Comparison of ENCODE assay signal across 9 mouse cellular contexts in genomic region chr10:96080440-96081381, GRCm38 (mm10). TPM values are rescaled to one million over a fixed set of nuclear protein-coding genes. Genes with fewer than 3 reads are reported as not detected.
DNase-seq lines count a peak whose midpoint lies in the region; ATAC-seq and TF ChIP-seq lines count a peak whose summit lies in the region.
"Had no signal": no experiment of that assay in that cellular context is flagged by ENCODE, and none has a peak within 500 bp of the region (broad histone marks: within the 10 kb centered on the region; RNA-seq: fewer than 3 reads in every experiment).

No protein-coding gene starts in this region.

- no peaks in the 10 kb centered on the region for H3K79me2 ChIP-seq in heart, adult 2 months (replicated peaks; ENCODE audit: control insufficient read depth, insufficient read depth, low read length)

- no peaks in the 10 kb centered on the region for H3K4me1 ChIP-seq in heart, adult 2 months (ENCODE audit: control insufficient read depth, insufficient read depth, low read length)
- H3K4me1 ChIP-seq in E14TG2a.4 (replicated peaks; ENCODE audit: low read depth, low read length) = peaks cover 26% of the 10 kb centered on the region
- H3K4me1 ChIP-seq in small intestine, adult 2 months (ENCODE audit: control insufficient read depth, insufficient read depth, insufficient read length, low read length) = peaks cover 4% of the 10 kb centered on the region; the same call in 1 of the 2 replicates
- H3K4me1 ChIP-seq in forebrain, embryonic 12.5 days = peaks cover 7% of the 10 kb centered on the region

- H3K36me3 ChIP-seq in heart, adult 2 months (ENCODE audit: control insufficient read depth, insufficient read depth, low read length) = no peaks in the 10 kb centered on the region
- no peaks in the 10 kb centered on the region for H3K36me3 ChIP-seq in E14TG2a.4 (ENCODE audit: insufficient read depth, low read length)
- H3K36me3 ChIP-seq in small intestine, adult 2 months (ENCODE audit: control insufficient read depth, insufficient read depth, low read length) = no peaks in the 10 kb centered on the region
- H3K36me3 ChIP-seq in forebrain, embryonic 12.5 days (replicated peaks) = no peaks in the 10 kb centered on the region
- H3K36me3 ChIP-seq: embryonic facial prominence, embryonic 15.5 days had no signal

- 0 out of 2 replicates have a peak, but pooled peaks have one; percentile 9 for TF ChIP-seq EP300 in heart, adult 2 months (IDR thresholded peaks at IDR 0.05; ENCODE audit: insufficient read depth, low read depth, low read length)

- 54% methylated on average over 21 of the region's 21 CpGs for WGBS in heart, adult 2 months
- WGBS in small intestine, adult 2 months = 54% methylated on average over 21 of the region's 21 CpGs
- WGBS in forebrain, embryonic 12.5 days = 64% methylated on average over 21 of the region's 21 CpGs

- H3K4me3 ChIP-seq in heart, adult 2 months = no peak overlapping the region
- H3K4me3 ChIP-seq in E14TG2a.4 (replicated peaks; ENCODE audit: low read length) = peak overlapping the region; percentile 27
- no peak overlapping the region for H3K4me3 ChIP-seq in small intestine, adult 2 months (ENCODE audit: low read depth, low read length)
- H3K4me3 ChIP-seq in forebrain, embryonic 12.5 days (replicated peaks) = no peak overlapping the region
- H3K4me3 ChIP-seq: embryonic facial prominence, embryonic 15.5 days had no signal

- TF ChIP-seq POLR2A in heart, adult 2 months (IDR thresholded peaks at IDR 0.05; ENCODE audit: insufficient read depth, low read depth, low read length) = no peak
- TF ChIP-seq POLR2A in small intestine, adult 2 months (IDR thresholded peaks at IDR 0.05; ENCODE audit: low read depth, low read length) = no peak

- intact Hi-C loops in heart, adult 2 months (cut with DNase I) = no loop called here
- intact Hi-C loops in heart, postnatal 25 days (cut with DNase I) = no loop called here

- H3K27ac ChIP-seq in heart, adult 2 months = no peak overlapping the region
- H3K27ac ChIP-seq in small intestine, adult 2 months (ENCODE audit: insufficient read depth, low read depth, low read length) = no peak overlapping the region
- H3K27ac ChIP-seq in forebrain, embryonic 12.5 days = no peak overlapping the region
- H3K27ac ChIP-seq: embryonic facial prominence, embryonic 15.5 days had no signal

- H3K4me2 ChIP-seq in forebrain, embryonic 12.5 days = no peak overlapping the region
- H3K4me2 ChIP-seq: embryonic facial prominence, embryonic 15.5 days had no signal

- peak; percentile 45 for ATAC-seq in common myeloid progenitor, adult 5-6 weeks (replicated peaks; ENCODE audit: low read depth, poor library complexity, severe bottlenecking)
- ATAC-seq in forebrain, embryonic 12.5 days (ENCODE audit: low FRiP score) = no peak

- no peak for DNase-seq in heart, adult 2 months
- no peak for DNase-seq in heart, postnatal 25 days (ENCODE audit: low spot score)
- peak; percentile 34 for DNase-seq in liver
- DNase-seq in cerebellum, adult 11-12 months = no peak

- no peaks in the 10 kb centered on the region for H3K9me3 ChIP-seq in E14TG2a.4 (ENCODE audit: low read length)
- H3K9me3 ChIP-seq in forebrain, embryonic 12.5 days = no peaks in the 10 kb centered on the region
- H3K9me3 ChIP-seq: embryonic facial prominence, embryonic 15.5 days had no signal

- TF ChIP-seq CTCF in heart, adult 2 months (IDR thresholded peaks at IDR 0.05) = peak; percentile 85
- TF ChIP-seq CTCF in E14TG2a.4 (conservative IDR thresholded peaks at IDR 0.05; ENCODE audit: low read length) = peak; percentile 92
- peak; percentile 63; the same call in 1 of the 2 replicates for TF ChIP-seq CTCF in small intestine, adult 2 months (IDR thresholded peaks at IDR 0.05; ENCODE audit: extremely low read depth, insufficient read length, insufficient replicate concordance, low read depth, low read length)

- H3K9ac ChIP-seq in heart, adult 2 months (ENCODE audit: low read depth, low read length) = no peak overlapping the region
- no peak overlapping the region for H3K9ac ChIP-seq in forebrain, embryonic 12.5 days
- H3K9ac ChIP-seq: embryonic facial prominence, embryonic 15.5 days had no signal

- no peaks in the 10 kb centered on the region for H3K27me3 ChIP-seq in heart, adult 2 months (ENCODE audit: control insufficient read depth, insufficient read depth, low read length)
- no peaks in the 10 kb centered on the region for H3K27me3 ChIP-seq in E14TG2a.4 (ENCODE audit: insufficient read depth, low read length)
- H3K27me3 ChIP-seq in small intestine, adult 2 months (ENCODE audit: control insufficient read depth, insufficient read depth, low read length) = no peaks in the 10 kb centered on the region
- no peaks in the 10 kb centered on the region for H3K27me3 ChIP-seq in forebrain, embryonic 12.5 days
- H3K27me3 ChIP-seq: embryonic facial prominence, embryonic 15.5 days had no signal

RNA-seq across cellular contexts. Expression of gene Gm5426, which starts 55.7 kb away (rescaled TPM):
- not detected for total RNA-seq in heart, adult 2 months (2021)
- polyA plus RNA-seq in heart, adult 2 months (2012; rRNA removed) = not detected in 2 replicates
- total RNA-seq in heart, postnatal 25 days (2021) = not detected
- total RNA-seq in common myeloid progenitor, adult 5-6 weeks (2017) = not detected in 2 replicates
- polyA plus RNA-seq in small intestine, adult 2 months (2012; rRNA removed) = not detected in 2 replicates
- not detected in 2 replicates for polyA plus RNA-seq in forebrain, embryonic 12.5 days (2016; fragmentation: Nextera tagmentation; extraction: Ambion mirVana)
- polyA plus RNA-seq: embryonic facial prominence, embryonic 15.5 days had no signal
